Mouse (Mus musculus) heart, adult 9 months (tissue): ENCODE measurements around the gene Cables2.
"Not testable (repeated sequence)": the region's sequence is repeated elsewhere in the genome, so short reads cannot be mapped to it uniquely, and the experiment has no call there.

ENCODE experiments used
- DNase-seq, 2 experiments: peaks; one replicate each; pipeline ENCODE4 v3.0.0; 2022; ENCODE audit warnings: low spot score in 2 of 2

Gene Cables2

GRCm38 (mm10) chr2:180277773-180278320, 4.6 kb upstream of the Cables2 start:
- no peak for DNase-seq

GRCm38 (mm10) chr2:180276851-180277259, 3.6 kb upstream of the Cables2 start:
- no peak for DNase-seq

GRCm38 (mm10) chr2:180276385-180276784, 3.1 kb upstream of the Cables2 start:
- DNase-seq, result no peak

- DNase-seq, result peak; percentile 90 to 91
These were observed 2.5 kb upstream of the Cables2 start for GRCm38 (mm10) chr2:180275836-180276235.

GRCm38 (mm10) chr2:180274523-180274922, 1.2 kb upstream of the Cables2 start:
- DNase-seq, result no peak

GRCm38 (mm10) chr2:180272884-180273321, 393 bp downstream of the Cables2 start:
- DNase-seq, result peak in 1 of 2 experiments; percentile 35

- DNase-seq, result no peak
These were observed 1.4 kb downstream of the Cables2 start for GRCm38 (mm10) chr2:180271804-180272395.

- no peak for DNase-seq
These were observed 2.6 kb downstream of the Cables2 start for GRCm38 (mm10) chr2:180270537-180271255.

GRCm38 (mm10) chr2:180269329-180269728, 4.0 kb downstream of the Cables2 start:
- no peak for DNase-seq

GRCm38 (mm10) chr2:180267955-180268354, 5.3 kb downstream of the Cables2 start:
- DNase-seq, result no peak

GRCm38 (mm10) chr2:180262891-180263290, 10.4 kb downstream of the Cables2 start:
- DNase-seq, result no peak

- peak; percentile 66 to 87 for DNase-seq
These were observed 10.9 kb downstream of the Cables2 start for GRCm38 (mm10) chr2:180262441-180262840.

- DNase-seq, result no peak
These were observed 11.4 kb downstream of the Cables2 start for GRCm38 (mm10) chr2:180261901-180262300.

GRCm38 (mm10) chr2:180260610-180261480, 12.5 kb downstream of the Cables2 start:
- DNase-seq, result no peak

- DNase-seq, result not testable (repeated sequence)
These were observed 13.3 kb downstream of the Cables2 start for GRCm38 (mm10) chr2:180259826-180260609.

GRCm38 (mm10) chr2:180258951-180259484, 14.3 kb downstream of the Cables2 start:
- not testable (repeated sequence) for DNase-seq

- no peak for DNase-seq
These were observed 15.1 kb downstream of the Cables2 start for GRCm38 (mm10) chr2:180257963-180258865.

- peak; percentile 99 for DNase-seq
These were observed 16.2 kb downstream of the Cables2 start, which contains the start of gene Rps21 for GRCm38 (mm10) chr2:180257001-180257521. Gene Rps21, plus strand, starts transcription at chr2:180257377.

GRCm38 (mm10) chr2:180256296-180257000, 16.8 kb downstream of the Cables2 start:
- DNase-seq, result no peak
